Mouse (Mus musculus): ENCODE measurements at regions not wholly inside any gene's neighbourhood (a gene's known extent, or its start where the extent isn't known, plus 50 kb on each side); places are given as distances from the start of the nearest gene placed in this dataset.
"Not testable (repeated sequence)": the region's sequence is repeated elsewhere in the genome, so short reads cannot be mapped to it uniquely, and the experiment has no call there.

- ATAC-seq (replicated peaks in 1 of 2; ENCODE audit: insufficient read depth in 1 of 2, low FRiP score in 2 of 2, low TSS enrichment in 1 of 2, low read depth in 1 of 2, poor library complexity in 2 of 2, severe bottlenecking in 2 of 2), result no peak
Measured at GRCm38 (mm10) chr13:44651259-44652238, 77.7 kb upstream of the Jarid2 start.

GRCm38 (mm10) chr13:44657905-44658414 is 71.3 kb upstream of the Jarid2 start:
- ATAC-seq (replicated peaks in 1 of 2; ENCODE audit: insufficient read depth in 1 of 2, low FRiP score in 2 of 2, low TSS enrichment in 1 of 2, low read depth in 1 of 2, poor library complexity in 2 of 2, severe bottlenecking in 2 of 2), result no peak

GRCm38 (mm10) chr13:44659861-44660260 is 69.4 kb upstream of the Jarid2 start:
- ATAC-seq (replicated peaks in 1 of 2; ENCODE audit: insufficient read depth in 1 of 2, low FRiP score in 2 of 2, low TSS enrichment in 1 of 2, low read depth in 1 of 2, poor library complexity in 2 of 2, severe bottlenecking in 2 of 2), result no peak

GRCm38 (mm10) chr13:44663062-44663461 is 66.2 kb upstream of the Jarid2 start:
- ATAC-seq (replicated peaks in 1 of 2; ENCODE audit: insufficient read depth in 1 of 2, low FRiP score in 2 of 2, low TSS enrichment in 1 of 2, low read depth in 1 of 2, poor library complexity in 2 of 2, severe bottlenecking in 2 of 2), result peak in 1 of 2 experiments; percentile 39; a peak in 1 of 4 replicates

- ATAC-seq (replicated peaks in 1 of 2; ENCODE audit: insufficient read depth in 1 of 2, low FRiP score in 2 of 2, low TSS enrichment in 1 of 2, low read depth in 1 of 2, poor library complexity in 2 of 2, severe bottlenecking in 2 of 2), result no peak
Measured at GRCm38 (mm10) chr13:44663730-44664129, 65.5 kb upstream of the Jarid2 start.

GRCm38 (mm10) chr13:44669761-44670160 is 59.5 kb upstream of the Jarid2 start:
- ATAC-seq (replicated peaks in 1 of 2; ENCODE audit: insufficient read depth in 1 of 2, low FRiP score in 2 of 2, low TSS enrichment in 1 of 2, low read depth in 1 of 2, poor library complexity in 2 of 2, severe bottlenecking in 2 of 2), result no peak

- ATAC-seq (replicated peaks in 1 of 2; ENCODE audit: insufficient read depth in 1 of 2, low FRiP score in 2 of 2, low TSS enrichment in 1 of 2, low read depth in 1 of 2, poor library complexity in 2 of 2, severe bottlenecking in 2 of 2), result peak; percentile 37 to 42; a peak in 2 of 4 replicates
Measured at GRCm38 (mm10) chr13:44673337-44673966, 55.8 kb upstream of the Jarid2 start.

- ATAC-seq (replicated peaks in 1 of 2; ENCODE audit: insufficient read depth in 1 of 2, low FRiP score in 2 of 2, low TSS enrichment in 1 of 2, low read depth in 1 of 2, poor library complexity in 2 of 2, severe bottlenecking in 2 of 2), result peak; percentile 75 to 77
Measured at GRCm38 (mm10) chr13:44673967-44674357, 55.3 kb upstream of the Jarid2 start.

GRCm38 (mm10) chr13:44674926-44675650 is 54.2 kb upstream of the Jarid2 start:
- ATAC-seq (replicated peaks in 1 of 2; ENCODE audit: insufficient read depth in 1 of 2, low FRiP score in 2 of 2, low TSS enrichment in 1 of 2, low read depth in 1 of 2, poor library complexity in 2 of 2, severe bottlenecking in 2 of 2), result no peak

GRCm38 (mm10) chr13:44676041-44676440 is 53.2 kb upstream of the Jarid2 start:
- no peak for ATAC-seq (replicated peaks in 1 of 2; ENCODE audit: insufficient read depth in 1 of 2, low FRiP score in 2 of 2, low TSS enrichment in 1 of 2, low read depth in 1 of 2, poor library complexity in 2 of 2, severe bottlenecking in 2 of 2)

- ATAC-seq (replicated peaks in 1 of 2; ENCODE audit: insufficient read depth in 1 of 2, low FRiP score in 2 of 2, low TSS enrichment in 1 of 2, low read depth in 1 of 2, poor library complexity in 2 of 2, severe bottlenecking in 2 of 2), result no peak
Measured at GRCm38 (mm10) chr13:44678121-44678520, 51.2 kb upstream of the Jarid2 start.

- not testable (repeated sequence) for ATAC-seq (replicated peaks in 1 of 2; ENCODE audit: insufficient read depth in 1 of 2, low FRiP score in 2 of 2, low TSS enrichment in 1 of 2, low read depth in 1 of 2, poor library complexity in 2 of 2, severe bottlenecking in 2 of 2)
Measured at GRCm38 (mm10) chr13:44679457-44679856, 49.8 kb upstream of the Jarid2 start.

All from hematopoietic stem cell, adult 5-6 weeks (primary cell).